Mouse (Mus musculus): Measurements from ENCODE around the gene Krt2. TPM values are rescaled to one million over a fixed set of nuclear protein-coding genes. Genes with fewer than 3 reads are reported as not detected.

The Krt2 gene
- polyA plus RNA-seq (2015; fragmentation: Nextera tagmentation; extraction: Ambion mirVana): 0.05 TPM in 1 of 2 replicates, not detected in the other

- H3K4me1 ChIP-seq (replicated peaks): no peaks in the 10 kb centered on the region
- H3K9me3 ChIP-seq: no peaks in the 10 kb centered on the region
- WGBS: 84% methylated on average over 16 of the region's 16 CpGs
- no peaks in the 10 kb centered on the region for H3K27me3 ChIP-seq
- H3K4me3 ChIP-seq: no peak within 1 kb of the TSS
- no peaks in the 10 kb centered on the region for H3K36me3 ChIP-seq
- no peak within 1 kb of the TSS for H3K4me2 ChIP-seq
- H3K27ac ChIP-seq (replicated peaks): no peak within 1 kb of the TSS
- ATAC-seq (ENCODE audit: low FRiP score, low read depth): no peak
- no peak within 1 kb of the TSS for H3K9ac ChIP-seq
Measured at GRCm38 (mm10) chr15:101817875-101818274, at the start of gene Krt2. Krt2 (minus strand) TSS chr15:101818169.

GRCm38 (mm10) chr15:101866754-101867153, 48.8 kb upstream of the Krt2 start:
- no peak overlapping the region for H3K9ac ChIP-seq
- no peak for ATAC-seq (ENCODE audit: low FRiP score, low read depth)
- H3K4me1 ChIP-seq (replicated peaks): peaks cover 11% of the 10 kb centered on the region
- H3K4me2 ChIP-seq: no peak overlapping the region
- no peaks in the 10 kb centered on the region for H3K36me3 ChIP-seq
- no peaks in the 10 kb centered on the region for H3K9me3 ChIP-seq
- WGBS: 88% methylated on average over 7 of the region's 7 CpGs
- no peak overlapping the region for H3K27ac ChIP-seq (replicated peaks)
- H3K4me3 ChIP-seq: no peak overlapping the region
- no peaks in the 10 kb centered on the region for H3K27me3 ChIP-seq

- H3K9ac ChIP-seq: no peak overlapping the region
- no peak overlapping the region for H3K27ac ChIP-seq (replicated peaks)
Measured at GRCm38 (mm10) chr15:101860421-101861130, 42.6 kb upstream of the Krt2 start.

GRCm38 (mm10) chr15:101859735-101860170, 41.8 kb upstream of the Krt2 start:
- peaks cover 18% of the 10 kb centered on the region for H3K27me3 ChIP-seq
- H3K9ac ChIP-seq: peak overlapping the region; percentile 47
- H3K4me2 ChIP-seq: peak overlapping the region; percentile 90
- H3K9me3 ChIP-seq: no peaks in the 10 kb centered on the region
- peak overlapping the region; percentile 55 for H3K27ac ChIP-seq (replicated peaks)
- ATAC-seq (ENCODE audit: low FRiP score, low read depth): peak; percentile 61; the same call in 1 of the 2 replicates
- WGBS: under 1% methylated on average over 33 of the region's 33 CpGs
- H3K36me3 ChIP-seq: no peaks in the 10 kb centered on the region
- H3K4me1 ChIP-seq (replicated peaks): peaks cover 17% of the 10 kb centered on the region
- peak overlapping the region; percentile 43 for H3K4me3 ChIP-seq

More at GRCm38 (mm10) chr15:101860421-101861130, 42.6 kb upstream of the Krt2 start:
- Histone ChIP-seq H3K4me1 (replicated peaks) (peaks cover 17% of the 10 kb centered on the region), H3K27me3 (peaks cover 18% of the 10 kb centered on the region), H3K4me2 (peak overlapping the region; percentile 90), H3K4me3 (no peak overlapping the region; the same call in 1 of the 2 replicates), H3K36me3 (no peaks in the 10 kb centered on the region), H3K9me3 (no peaks in the 10 kb centered on the region)
- ATAC-seq (ENCODE audit: low FRiP score, low read depth): 0 out of 2 replicates have a peak, but pooled peaks have one; percentile 40
- 55% methylated on average over 13 of the region's 13 CpGs for WGBS

GRCm38 (mm10) chr15:101858673-101859425, 40.9 kb upstream of the Krt2 start:
- no peaks in the 10 kb centered on the region for H3K9me3 ChIP-seq
- H3K27ac ChIP-seq (replicated peaks): no peak overlapping the region
- WGBS: 12% methylated on average over 11 of the region's 11 CpGs
- H3K36me3 ChIP-seq: no peaks in the 10 kb centered on the region
- no peak for ATAC-seq (ENCODE audit: low FRiP score, low read depth)
- H3K9ac ChIP-seq: no peak overlapping the region
- H3K27me3 ChIP-seq: peaks cover 18% of the 10 kb centered on the region
- H3K4me2 ChIP-seq: peak overlapping the region; percentile 90
- H3K4me1 ChIP-seq (replicated peaks): peaks cover 17% of the 10 kb centered on the region
- no peak overlapping the region for H3K4me3 ChIP-seq

GRCm38 (mm10) chr15:101856696-101857095, 38.7 kb upstream of the Krt2 start:
- WGBS: 46% methylated on average over 5 of the region's 5 CpGs
- Histone ChIP-seq H3K9ac (no peak overlapping the region), H3K4me3 (no peak overlapping the region), H3K9me3 (no peaks in the 10 kb centered on the region), H3K27ac (replicated peaks) (no peak overlapping the region), H3K36me3 (no peaks in the 10 kb centered on the region), H3K4me2 (no peak overlapping the region), H3K27me3 (peaks cover 18% of the 10 kb centered on the region), H3K4me1 (replicated peaks) (peaks cover 21% of the 10 kb centered on the region)
- no peak for ATAC-seq (ENCODE audit: low FRiP score, low read depth)

- Histone ChIP-seq H3K27ac (replicated peaks) (no peak overlapping the region), H3K9me3 (no peaks in the 10 kb centered on the region), H3K4me2 (no peak overlapping the region), H3K27me3 (peaks cover 10% of the 10 kb centered on the region), H3K4me3 (no peak overlapping the region), H3K9ac (no peak overlapping the region), H3K4me1 (replicated peaks) (peaks cover 20% of the 10 kb centered on the region), H3K36me3 (no peaks in the 10 kb centered on the region)
- WGBS: 60% methylated on average over 3 of the region's 3 CpGs
- ATAC-seq (ENCODE audit: low FRiP score, low read depth): no peak
Measured at GRCm38 (mm10) chr15:101855732-101856131, 37.8 kb upstream of the Krt2 start.

- Histone ChIP-seq H3K27ac (replicated peaks) (no peak overlapping the region), H3K27me3 (peaks cover 9% of the 10 kb centered on the region), H3K9me3 (no peaks in the 10 kb centered on the region), H3K36me3 (no peaks in the 10 kb centered on the region), H3K9ac (no peak overlapping the region), H3K4me3 (no peak overlapping the region), H3K4me2 (no peak overlapping the region), H3K4me1 (replicated peaks) (peaks cover 10% of the 10 kb centered on the region)
- whole genome bisulfite sequencing: 21% methylated on average over 5 of the region's 5 CpGs
- ATAC-seq (ENCODE audit: low FRiP score, low read depth): no peak
Measured at GRCm38 (mm10) chr15:101854294-101854693, 36.3 kb upstream of the Krt2 start.

- 22% methylated on average over 5 of the region's 5 CpGs for WGBS
Measured at GRCm38 (mm10) chr15:101852571-101852970, 34.6 kb upstream of the Krt2 start.

GRCm38 (mm10) chr15:101850694-101851093, 32.7 kb upstream of the Krt2 start, which contains the start of gene Krt1:
Krt1 (minus strand) TSS chr15:101850794.
- H3K9me3 ChIP-seq: no peaks in the 10 kb centered on the region
- H3K4me1 ChIP-seq (replicated peaks): peaks cover 14% of the 10 kb centered on the region
- no peak within 1 kb of the TSS for H3K9ac ChIP-seq
- no peaks in the 10 kb centered on the region for H3K36me3 ChIP-seq
- no peaks in the 10 kb centered on the region for H3K27me3 ChIP-seq
- 91% methylated on average over 6 of the region's 6 CpGs for WGBS
- no peak for ATAC-seq (ENCODE audit: low FRiP score, low read depth)
- no peak within 1 kb of the TSS for H3K27ac ChIP-seq (replicated peaks)
- H3K4me3 ChIP-seq: no peak within 1 kb of the TSS
- no peak within 1 kb of the TSS for H3K4me2 ChIP-seq

More at GRCm38 (mm10) chr15:101852571-101852970, 34.6 kb upstream of the Krt2 start:
- no peak overlapping the region for H3K27ac ChIP-seq (replicated peaks)
- H3K4me2 ChIP-seq: no peak overlapping the region
- no peak for ATAC-seq (ENCODE audit: low FRiP score, low read depth)
- no peak overlapping the region for H3K9ac ChIP-seq
- peaks cover 1% of the 10 kb centered on the region; the same call in 1 of the 2 replicates for H3K27me3 ChIP-seq
- H3K4me1 ChIP-seq (replicated peaks): 0 out of 2 replicates have a peak, but pooled peaks cover 3% of the 10 kb centered on the region
- no peaks in the 10 kb centered on the region for H3K9me3 ChIP-seq
- no peak overlapping the region for H3K4me3 ChIP-seq
- no peaks in the 10 kb centered on the region for H3K36me3 ChIP-seq

GRCm38 (mm10) chr15:101845971-101846403, 28.0 kb upstream of the Krt2 start:
- Histone ChIP-seq H3K27me3 (no peaks in the 10 kb centered on the region), H3K27ac (replicated peaks) (peak overlapping the region; percentile 89), H3K4me2 (peak overlapping the region; percentile 76), H3K36me3 (no peaks in the 10 kb centered on the region), H3K9ac (peak overlapping the region; percentile 62), H3K4me1 (replicated peaks) (peaks cover 17% of the 10 kb centered on the region), H3K9me3 (no peaks in the 10 kb centered on the region), H3K4me3 (peak overlapping the region; percentile 52)
- WGBS: under 1% methylated on average over 32 of the region's 37 CpGs
- ATAC-seq (ENCODE audit: low FRiP score, low read depth): peak; percentile 88

- H3K36me3 ChIP-seq: no peaks in the 10 kb centered on the region
- no peaks in the 10 kb centered on the region for H3K9me3 ChIP-seq
- H3K4me2 ChIP-seq: no peak overlapping the region
- no peaks in the 10 kb centered on the region for H3K27me3 ChIP-seq
- H3K4me3 ChIP-seq: no peak overlapping the region
- no peak for ATAC-seq (ENCODE audit: low FRiP score, low read depth)
- 72% methylated on average over 9 of the region's 9 CpGs for WGBS
- no peak overlapping the region for H3K9ac ChIP-seq
- H3K27ac ChIP-seq (replicated peaks): no peak overlapping the region
- peaks cover 17% of the 10 kb centered on the region for H3K4me1 ChIP-seq (replicated peaks)
Measured at GRCm38 (mm10) chr15:101843192-101843591, 25.2 kb upstream of the Krt2 start.

All from hindbrain, embryonic 15.5 days (tissue).